Mouse (Mus musculus) hindbrain, embryonic 14.5 days (tissue): ENCODE measurements around the gene Ribc2. TPM values are rescaled to one million over a fixed set of nuclear protein-coding genes. Genes with fewer than 3 reads are reported as not detected.

Experiments
- ATAC-seq: fragments of 200-750 bp; cut with Nextera tagmentation; 2 replicates; pipeline ENCODE4 v1.8.0; 2017; ENCODE audit warnings: moderate number of reproducible peaks, mild to moderate bottlenecking, moderate TSS enrichment, moderate library complexity; ENCODE audit not compliant: low FRiP score
- DNase-seq: peaks from one replicate; pipeline ENCODE4 v3.0.0-alpha.2; 2015; ENCODE audit warnings: low spot score
- H3K27ac ChIP-seq: fragments of 300-500 bp; sonication (generic); 2 replicates; pipeline ENCODE4 v1.5.1; 2014; ENCODE audit warnings: mild to moderate bottlenecking, moderate library complexity
- H3K27me3 ChIP-seq: fragments of 300-500 bp; sonication (generic); 2 replicates; pipeline ENCODE4 v1.6.1; 2014; ENCODE audit warnings: mild to moderate bottlenecking, low read length, mixed read lengths; ENCODE audit not compliant: control insufficient read depth, insufficient read depth
- H3K36me3 ChIP-seq: fragments of 300-500 bp; sonication (generic); replicated peaks from 2 replicates; pipeline ENCODE4 v1.6.1; 2014; ENCODE audit not compliant: control insufficient read depth, insufficient read depth
- H3K4me1 ChIP-seq: fragments of 300-500 bp; sonication (generic); replicated peaks from 2 replicates; pipeline ENCODE4 v1.6.1; 2014; ENCODE audit warnings: antibody characterized with exemption, low read length, mixed read lengths; ENCODE audit not compliant: control insufficient read depth, insufficient read depth
- H3K4me2 ChIP-seq: fragments of 300-500 bp; sonication (generic); replicated peaks from 2 replicates; pipeline ENCODE4 v1.6.1; 2014; ENCODE audit warnings: mild to moderate bottlenecking, moderate library complexity
- H3K4me3 ChIP-seq: fragments of 300-500 bp; sonication (generic); replicated peaks from 2 replicates; pipeline ENCODE4 v1.5.1; 2014; ENCODE audit warnings: mild to moderate bottlenecking, low read length
- H3K9ac ChIP-seq: fragments of 300-500 bp; sonication (generic); 2 replicates; pipeline ENCODE4 v1.6.1; 2014
- H3K9me3 ChIP-seq: fragments of 300-500 bp; sonication (generic); 2 replicates; pipeline ENCODE4 v1.6.1; 2016; ENCODE audit warnings: low read length; ENCODE audit not compliant: control insufficient read depth
- WGBS: fragments of 180-500 bp; shearing (Covaris S2); extraction: QIAGEN DNeasy Blood & Tissue Kit; methylation state at CpG from one replicate; pipeline ENCODE4 v1.1.7; 2014; 5-methylcytosine and 5-hydroxymethylcytosine counted together
- polyA plus RNA-seq: library from polyadenylated mRNA; unstranded; fragments of >200 nt; fragmentation: Nextera tagmentation; extraction: Ambion mirVana; gene quantifications from 2 replicates; pipeline ENCODE4 v1.2.1, GENCODE M21; 2014

The Ribc2 gene
- 0.48 and 1.1 TPM in 2 replicates for polyA plus RNA-seq

DNA sequence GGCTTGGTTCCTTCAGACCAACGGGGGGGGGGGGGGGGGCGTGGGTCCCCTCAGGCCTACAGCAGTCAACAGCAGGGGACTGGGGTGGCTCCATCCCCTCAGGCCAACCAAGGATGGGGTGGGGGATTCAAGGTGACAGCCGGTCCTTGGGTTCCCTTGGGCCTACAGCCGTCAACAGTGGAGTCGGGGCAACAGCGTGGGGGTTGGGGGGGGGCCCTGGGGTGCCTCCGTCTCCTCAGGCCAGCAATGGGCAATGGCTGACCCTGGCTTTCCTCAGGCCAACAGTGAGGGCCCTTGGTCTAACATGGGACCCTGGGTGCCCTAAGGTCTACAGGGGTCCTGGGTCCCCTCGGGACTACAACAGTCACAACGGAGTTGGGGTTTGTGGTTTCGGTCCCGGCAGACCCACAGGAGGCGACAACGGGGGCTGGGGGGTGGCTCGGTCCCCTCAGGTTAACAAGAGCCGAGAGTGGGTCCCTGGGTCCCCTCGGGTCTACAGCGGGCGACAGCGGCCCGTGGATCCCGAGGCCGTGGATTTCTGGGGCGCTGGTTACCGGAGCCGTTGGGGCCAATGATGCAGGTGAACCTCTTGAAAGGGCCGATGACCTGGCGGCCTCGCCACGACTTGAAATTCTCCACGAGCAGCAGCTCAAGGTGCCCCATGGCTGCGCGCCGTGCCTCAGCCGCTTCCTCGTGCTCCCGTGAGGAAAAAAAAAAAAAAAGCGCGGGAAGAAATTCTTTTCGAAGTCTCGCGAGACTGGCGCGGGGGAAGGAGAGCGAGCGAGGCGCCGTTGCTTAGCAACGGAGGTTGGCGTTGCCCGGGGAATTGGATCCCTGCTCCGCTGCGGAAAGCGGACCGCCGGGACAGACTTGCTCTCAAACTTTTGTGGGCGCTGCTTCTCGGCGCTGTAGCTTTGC lies at the start of gene Ribc2, which contains the start of gene Smc1b:
Gene Ribc2 (plus strand): TSS at position 804 of the 918 bp plus-strand sequence.
Gene Smc1b (minus strand): TSS at position 690 of the 918 bp plus-strand sequence.
- peaks cover 5% of the 10 kb centered on the region for H3K4me1 ChIP-seq
- H3K4me2 ChIP-seq: peak within 1 kb of the TSS; percentile 79
- 34% methylated on average over 54 of the region's 58 CpGs for WGBS
- DNase-seq (peak; percentile 91), ATAC-seq (no peak; the same call in none of the 2 replicates)
- peak within 1 kb of the TSS; percentile 54 for H3K9ac ChIP-seq
- H3K36me3 ChIP-seq: no peaks in the 10 kb centered on the region
- peak within 1 kb of the TSS; percentile 30 for H3K4me3 ChIP-seq
- H3K9me3 ChIP-seq: no peaks in the 10 kb centered on the region
- no peak within 1 kb of the TSS for H3K27ac ChIP-seq
- peaks cover 5% of the 10 kb centered on the region; the same call in 1 of the 2 replicates for H3K27me3 ChIP-seq

- H3K4me2 ChIP-seq: no peak overlapping the region
- no peak overlapping the region for H3K4me3 ChIP-seq
- no peaks in the 10 kb centered on the region for H3K4me1 ChIP-seq
- no peaks in the 10 kb centered on the region for H3K9me3 ChIP-seq
- H3K27ac ChIP-seq: no peak overlapping the region
- DNase-seq (no peak), ATAC-seq (no peak)
- H3K36me3 ChIP-seq: no peaks in the 10 kb centered on the region
- H3K27me3 ChIP-seq: no peaks in the 10 kb centered on the region
- 88% methylated on average over 1 of the region's 1 CpGs for WGBS
- no peak overlapping the region for H3K9ac ChIP-seq
Observed at GRCm38 (mm10) chr15:85085641-85086040, 46.2 kb upstream of the Ribc2 start.

GRCm38 (mm10) chr15:85132193-85132520 lies 279 bp downstream of the Ribc2 start:
- ATAC-seq: no peak
- peak overlapping the region; percentile 54 for H3K9ac ChIP-seq
- WGBS: 18% methylated on average over 10 of the region's 10 CpGs

GRCm38 (mm10) chr15:85135143-85135542 lies 3.3 kb downstream of the Ribc2 start:
- H3K27ac ChIP-seq: no peak overlapping the region
- H3K9me3 ChIP-seq: no peaks in the 10 kb centered on the region
- no peaks in the 10 kb centered on the region for H3K36me3 ChIP-seq
- H3K9ac ChIP-seq: no peak overlapping the region
- ATAC-seq (no peak), DNase-seq (no peak)
- no peak overlapping the region for H3K4me2 ChIP-seq
- H3K4me3 ChIP-seq: no peak overlapping the region
- 41% methylated on average over 9 of the region's 9 CpGs for WGBS
- H3K4me1 ChIP-seq: peaks cover 5% of the 10 kb centered on the region
- peaks cover 5% of the 10 kb centered on the region; the same call in 1 of the 2 replicates for H3K27me3 ChIP-seq

More at GRCm38 (mm10) chr15:85132193-85132520, 279 bp downstream of the Ribc2 start:
- no peak overlapping the region for H3K27ac ChIP-seq
- H3K4me3 ChIP-seq: peak overlapping the region; percentile 30
- H3K4me2 ChIP-seq: peak overlapping the region; percentile 79
- no peaks in the 10 kb centered on the region for H3K9me3 ChIP-seq
- peaks cover 5% of the 10 kb centered on the region; the same call in 1 of the 2 replicates for H3K27me3 ChIP-seq
- no peaks in the 10 kb centered on the region for H3K36me3 ChIP-seq
- DNase-seq: no peak
- H3K4me1 ChIP-seq: peaks cover 5% of the 10 kb centered on the region

GRCm38 (mm10) chr15:85141290-85141689 lies 9.4 kb downstream of the Ribc2 start:
- H3K9me3 ChIP-seq: no peaks in the 10 kb centered on the region
- no peaks in the 10 kb centered on the region for H3K36me3 ChIP-seq
- H3K27me3 ChIP-seq: no peaks in the 10 kb centered on the region
- no peak overlapping the region for H3K4me3 ChIP-seq
- H3K4me2 ChIP-seq: no peak overlapping the region
- 92% methylated on average over 10 of the region's 10 CpGs for WGBS
- no peaks in the 10 kb centered on the region for H3K4me1 ChIP-seq
- H3K27ac ChIP-seq: no peak overlapping the region
- DNase-seq (no peak), ATAC-seq (no peak)
- H3K9ac ChIP-seq: no peak overlapping the region

GRCm38 (mm10) chr15:85142441-85142840 lies 10.6 kb downstream of the Ribc2 start:
- Histone ChIP-seq H3K4me3 (no peak overlapping the region), H3K9me3 (no peaks in the 10 kb centered on the region), H3K4me2 (no peak overlapping the region), H3K27ac (no peak overlapping the region), H3K27me3 (no peaks in the 10 kb centered on the region), H3K36me3 (no peaks in the 10 kb centered on the region), H3K4me1 (no peaks in the 10 kb centered on the region), H3K9ac (no peak overlapping the region)
- no peak for DNase-seq
- no peak for ATAC-seq
- WGBS: 77% methylated on average over 2 of the region's 2 CpGs

GRCm38 (mm10) chr15:85143161-85143560 lies 11.3 kb downstream of the Ribc2 start:
- H3K9me3 ChIP-seq: no peaks in the 10 kb centered on the region
- no peaks in the 10 kb centered on the region for H3K27me3 ChIP-seq
- no peaks in the 10 kb centered on the region for H3K4me1 ChIP-seq
- H3K36me3 ChIP-seq: no peaks in the 10 kb centered on the region
- H3K27ac ChIP-seq: no peak overlapping the region
- WGBS: 88% methylated on average over 11 of the region's 11 CpGs
- no peak for DNase-seq
- no peak overlapping the region for H3K9ac ChIP-seq
- ATAC-seq: no peak
- no peak overlapping the region for H3K4me3 ChIP-seq
- H3K4me2 ChIP-seq: no peak overlapping the region

GRCm38 (mm10) chr15:85143747-85144146 lies 11.9 kb downstream of the Ribc2 start:
- no peaks in the 10 kb centered on the region for H3K4me1 ChIP-seq
- no peaks in the 10 kb centered on the region for H3K27me3 ChIP-seq
- no peak for ATAC-seq
- H3K27ac ChIP-seq: no peak overlapping the region
- no peak overlapping the region for H3K9ac ChIP-seq
- no peak overlapping the region for H3K4me3 ChIP-seq
- no peak for DNase-seq
- H3K9me3 ChIP-seq: no peaks in the 10 kb centered on the region
- no peak overlapping the region for H3K4me2 ChIP-seq
- no peaks in the 10 kb centered on the region for H3K36me3 ChIP-seq
- 93% methylated on average over 1 of the region's 1 CpGs for WGBS

DNA sequence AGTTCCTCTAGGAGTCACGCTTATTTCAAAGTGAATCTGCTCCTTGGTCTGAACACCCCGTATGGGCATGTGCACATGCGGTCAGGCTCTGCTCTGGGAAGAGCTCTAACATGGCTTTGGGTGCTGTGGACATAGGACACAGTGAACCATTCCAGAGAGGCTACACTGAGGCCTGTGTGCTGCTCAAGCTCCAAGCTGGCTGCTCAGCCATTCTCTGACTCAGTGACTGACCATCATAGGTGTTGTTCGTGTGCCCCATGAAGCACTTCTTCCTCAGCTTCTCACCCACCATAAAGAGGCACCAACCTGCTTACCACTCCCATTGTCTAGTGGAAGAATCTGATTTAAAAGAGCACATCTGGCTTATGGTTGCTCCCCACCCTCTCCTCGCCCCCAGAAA lies 12.4 kb downstream of the Ribc2 start:
- no peaks in the 10 kb centered on the region for H3K9me3 ChIP-seq
- H3K36me3 ChIP-seq: no peaks in the 10 kb centered on the region
- WGBS: 87% methylated on average over 5 of the region's 5 CpGs
- H3K27me3 ChIP-seq: no peaks in the 10 kb centered on the region
- no peak overlapping the region for H3K4me3 ChIP-seq
- no peak overlapping the region for H3K27ac ChIP-seq
- H3K4me2 ChIP-seq: no peak overlapping the region
- no peak for DNase-seq
- H3K9ac ChIP-seq: no peak overlapping the region
- no peaks in the 10 kb centered on the region for H3K4me1 ChIP-seq
- ATAC-seq: no peak
